Mouse (Mus musculus): Measurements from ENCODE around the gene Cdk4. TPM values are rescaled to one million over a fixed set of nuclear protein-coding genes. Genes with fewer than 3 reads are reported as not detected.
A peak's percentile ranks its signal among the peaks of the same experiment; 100 is the strongest.

The Cdk4 gene
- polyA plus RNA-seq, 1 experiment from 2014 or later: 1,113 TPM

DNA sequence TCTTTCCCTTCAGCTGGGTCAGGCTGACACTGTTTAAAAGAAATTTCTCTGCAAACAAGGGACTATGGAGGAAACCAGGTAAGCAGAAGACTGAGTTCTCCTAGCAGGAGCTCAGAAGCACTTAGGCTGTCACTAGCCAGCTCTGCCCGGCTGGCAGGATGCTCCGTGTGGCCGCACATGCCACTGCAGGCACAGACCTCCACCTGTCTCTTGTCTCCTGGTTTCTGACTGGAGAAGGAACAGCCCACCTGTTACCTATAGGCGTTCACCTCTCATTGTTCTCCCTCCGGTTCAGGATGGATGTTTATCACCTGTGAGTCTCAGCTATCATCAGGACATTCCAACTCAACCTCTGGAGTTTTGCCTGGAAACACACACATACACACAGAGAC, 20.6 kb downstream of the Cdk4 start:
- H3K9me3 ChIP-seq (replicated peaks; ENCODE audit: low read length): no peaks in the 10 kb centered on the region
- DNase-seq (ENCODE audit: low spot score) (no peak), ATAC-seq (replicated peaks; ENCODE audit: low FRiP score, low read depth) (no peak)
- no peak for TF ChIP-seq CTCF (IDR thresholded peaks at IDR 0.05; ENCODE audit: low read depth)
- 40% methylated on average over 5 of the region's 5 CpGs for WGBS
- H3K4me1 ChIP-seq (replicated peaks; ENCODE audit: insufficient read depth, low read length): peaks cover 23% of the 10 kb centered on the region
- no peak overlapping the region for H3K4me3 ChIP-seq (replicated peaks; ENCODE audit: low read depth, low read length)
- H3K27ac ChIP-seq: no peak overlapping the region
- no peaks in the 10 kb centered on the region for H3K36me3 ChIP-seq (ENCODE audit: insufficient read depth, low read length)
- H3K4me2 ChIP-seq (ENCODE audit: low read length): no peak overlapping the region
- H3K9ac ChIP-seq (ENCODE audit: low read depth, low read length): no peak overlapping the region
- H3K27me3 ChIP-seq (ENCODE audit: insufficient read depth, low read length): peaks cover 36% of the 10 kb centered on the region

DNA sequence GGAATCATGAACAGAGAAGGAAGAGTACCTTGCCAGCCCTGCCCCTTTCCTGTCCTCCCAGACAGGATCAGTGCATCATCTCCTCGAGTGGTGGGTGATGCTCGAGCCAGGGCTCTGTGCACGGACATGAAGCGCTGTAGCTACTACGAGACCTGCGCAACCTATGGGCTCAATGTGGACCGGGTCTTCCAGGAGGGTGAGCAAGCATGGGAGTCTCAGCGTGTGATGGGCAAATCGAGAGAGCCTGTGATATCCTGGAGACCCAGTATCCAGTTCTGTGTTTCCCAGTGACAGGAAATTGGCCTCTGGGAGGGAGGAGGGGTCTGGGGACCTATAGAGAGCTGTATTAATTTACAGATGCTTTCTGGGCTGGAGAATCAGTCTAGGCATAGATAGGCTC, 21.7 kb downstream of the Cdk4 start:
- WGBS: 81% methylated on average over 9 of the region's 9 CpGs
- H3K9ac ChIP-seq (ENCODE audit: low read depth, low read length): no peak overlapping the region
- no peaks in the 10 kb centered on the region for H3K36me3 ChIP-seq (ENCODE audit: insufficient read depth, low read length)
- DNase-seq (ENCODE audit: low spot score) (no peak), ATAC-seq (replicated peaks; ENCODE audit: low FRiP score, low read depth) (no peak)
- H3K9me3 ChIP-seq (replicated peaks; ENCODE audit: low read length): no peaks in the 10 kb centered on the region
- H3K4me2 ChIP-seq (ENCODE audit: low read length): no peak overlapping the region
- peaks cover 31% of the 10 kb centered on the region for H3K27me3 ChIP-seq (ENCODE audit: insufficient read depth, low read length)
- H3K4me1 ChIP-seq (replicated peaks; ENCODE audit: insufficient read depth, low read length): peaks cover 11% of the 10 kb centered on the region
- no peak overlapping the region for H3K27ac ChIP-seq
- TF ChIP-seq CTCF (IDR thresholded peaks at IDR 0.05; ENCODE audit: low read depth): no peak
- no peak overlapping the region for H3K4me3 ChIP-seq (replicated peaks; ENCODE audit: low read depth, low read length)

DNA sequence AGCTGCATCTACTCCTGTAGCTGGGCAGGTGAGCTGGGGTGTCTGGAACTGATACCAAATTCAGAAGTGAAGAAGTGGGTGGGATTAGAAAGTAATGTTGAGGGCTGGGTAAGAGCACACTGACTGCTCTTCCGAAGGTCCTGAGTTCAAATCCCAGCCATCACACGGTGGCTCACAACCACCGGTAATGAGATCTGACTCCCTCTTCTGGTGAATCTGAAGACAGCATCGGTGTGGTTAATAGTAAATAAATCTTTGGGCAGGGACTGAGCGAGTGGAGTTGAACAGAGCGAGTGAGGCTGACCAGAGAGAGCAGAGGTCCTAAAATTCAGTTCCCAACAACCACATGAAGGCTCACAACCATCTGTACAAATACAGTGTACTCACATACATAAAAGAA, 22.3 kb downstream of the Cdk4 start:
- DNase-seq (ENCODE audit: low spot score): no peak
- ATAC-seq (replicated peaks; ENCODE audit: low FRiP score, low read depth): no peak

DNA sequence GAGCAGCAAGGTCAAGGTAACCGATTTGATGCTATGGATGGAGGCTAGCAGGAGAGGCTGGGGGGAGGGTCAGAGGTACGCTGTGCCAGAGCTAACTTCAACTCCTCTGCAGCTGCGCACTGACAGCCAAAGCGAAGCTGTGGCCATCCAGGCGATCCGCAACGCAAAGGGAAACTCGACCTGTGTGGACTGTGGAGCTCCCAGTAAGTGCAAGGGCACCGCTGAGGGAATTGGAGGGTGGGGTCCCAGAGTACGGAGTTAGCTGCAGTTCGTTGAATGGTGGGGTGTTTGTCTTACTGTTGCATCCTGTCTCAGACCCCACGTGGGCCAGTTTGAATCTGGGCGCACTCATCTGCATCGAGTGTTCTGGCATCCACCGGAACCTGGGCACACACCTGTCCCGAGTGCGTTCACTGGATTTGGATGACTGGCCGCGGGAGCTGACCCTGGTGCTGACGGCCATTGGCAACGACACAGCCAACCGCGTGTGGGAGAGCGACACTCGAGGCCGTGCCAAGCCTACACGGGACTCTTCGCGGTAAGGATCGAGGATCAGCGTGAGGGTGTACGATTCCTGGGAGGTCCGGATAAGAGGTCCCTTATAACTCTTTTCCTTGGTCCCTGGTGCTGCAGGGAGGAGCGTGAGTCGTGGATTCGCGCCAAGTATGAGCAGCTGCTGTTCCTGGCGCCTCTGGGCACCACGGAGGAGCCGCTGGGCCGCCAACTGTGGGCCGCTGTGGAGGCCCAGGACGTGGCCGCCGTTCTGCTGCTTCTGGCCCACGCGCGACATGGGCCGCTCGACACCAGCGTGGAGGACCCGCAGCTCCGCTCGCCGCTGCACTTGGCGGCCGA, 27.5 kb downstream of the Cdk4 start:
- H3K9ac ChIP-seq (ENCODE audit: low read depth, low read length): no peak overlapping the region
- H3K36me3 ChIP-seq (ENCODE audit: insufficient read depth, low read length): 0 out of 2 replicates have a peak, but pooled peaks cover 2% of the 10 kb centered on the region
- H3K27me3 ChIP-seq (ENCODE audit: insufficient read depth, low read length): peaks cover 32% of the 10 kb centered on the region
- 8% methylated on average over 57 of the region's 57 CpGs for WGBS
- TF ChIP-seq CTCF (IDR thresholded peaks at IDR 0.05; ENCODE audit: low read depth): no peak
- peak overlapping the region; percentile 42 for H3K4me2 ChIP-seq (ENCODE audit: low read length)
- peaks cover 16% of the 10 kb centered on the region for H3K4me1 ChIP-seq (replicated peaks; ENCODE audit: insufficient read depth, low read length)
- H3K4me3 ChIP-seq (replicated peaks; ENCODE audit: low read depth, low read length): peak overlapping the region; percentile 13; the same call in 1 of the 2 replicates
- ATAC-seq (replicated peaks; ENCODE audit: low FRiP score, low read depth) (peak; percentile 19; the same call in 1 of the 2 replicates), DNase-seq (ENCODE audit: low spot score) (peak; percentile 61)
- no peaks in the 10 kb centered on the region for H3K9me3 ChIP-seq (replicated peaks; ENCODE audit: low read length)
- no peak overlapping the region for H3K27ac ChIP-seq

More for the DNA sequence above, 22.3 kb downstream of the Cdk4 start:
- peak; percentile 31 for TF ChIP-seq CTCF (IDR thresholded peaks at IDR 0.05; ENCODE audit: low read depth)
- no peaks in the 10 kb centered on the region for H3K9me3 ChIP-seq (replicated peaks; ENCODE audit: low read length)
- peaks cover 13% of the 10 kb centered on the region for H3K4me1 ChIP-seq (replicated peaks; ENCODE audit: insufficient read depth, low read length)
- 68% methylated on average over 6 of the region's 6 CpGs for WGBS
- H3K4me3 ChIP-seq (replicated peaks; ENCODE audit: low read depth, low read length): no peak overlapping the region
- peaks cover 31% of the 10 kb centered on the region for H3K27me3 ChIP-seq (ENCODE audit: insufficient read depth, low read length)
- no peak overlapping the region for H3K27ac ChIP-seq
- H3K36me3 ChIP-seq (ENCODE audit: insufficient read depth, low read length): no peaks in the 10 kb centered on the region
- H3K4me2 ChIP-seq (ENCODE audit: low read length): no peak overlapping the region
- H3K9ac ChIP-seq (ENCODE audit: low read depth, low read length): no peak overlapping the region

DNA sequence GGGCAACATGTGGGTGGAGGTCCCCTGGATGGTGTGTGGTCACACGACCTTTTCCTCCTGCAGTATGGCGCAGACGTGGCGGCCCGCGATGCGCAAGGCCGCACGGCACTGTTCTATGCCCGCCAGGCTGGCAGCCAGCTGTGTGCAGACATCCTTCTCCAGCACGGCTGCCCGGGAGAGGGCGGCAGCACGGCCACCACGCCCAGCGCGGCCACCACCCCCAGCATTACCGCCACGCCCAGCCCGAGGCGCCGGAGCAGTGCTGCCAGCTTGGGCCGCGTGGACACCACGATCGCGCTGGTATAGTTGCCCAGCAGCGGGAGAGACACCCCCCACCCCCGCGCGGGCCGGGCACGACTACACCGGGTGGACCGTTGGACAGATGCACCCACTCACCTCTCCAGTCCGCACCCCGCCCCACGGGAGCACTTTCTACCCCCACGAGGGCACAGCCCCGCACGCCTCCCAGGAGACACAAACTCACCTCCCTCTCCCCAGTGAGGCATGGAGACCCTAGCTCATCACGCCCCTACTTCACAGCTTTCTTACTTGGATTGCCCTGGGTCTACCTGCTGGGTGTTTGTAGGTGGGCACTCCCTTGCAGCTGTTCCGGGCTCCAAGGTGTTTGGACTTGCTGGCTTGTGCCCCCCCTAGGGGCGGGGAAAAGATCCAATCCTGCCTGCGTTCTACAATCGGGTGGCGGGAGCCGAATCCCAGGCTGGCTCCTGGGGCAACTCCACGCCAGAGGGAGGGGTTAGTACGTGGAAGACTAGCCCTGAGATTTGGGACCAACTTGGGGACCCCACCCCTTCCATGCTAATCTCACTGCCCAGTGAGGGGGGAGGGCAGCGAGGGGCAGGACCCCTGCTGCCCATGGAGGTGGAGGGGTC, 28.4 kb downstream of the Cdk4 start:
- Histone ChIP-seq H3K36me3 (ENCODE audit: insufficient read depth, low read length) (peaks cover 9% of the 10 kb centered on the region; the same call in 1 of the 2 replicates), H3K9ac (ENCODE audit: low read depth, low read length) (no peak overlapping the region), H3K9me3 (replicated peaks; ENCODE audit: low read length) (no peaks in the 10 kb centered on the region), H3K4me2 (ENCODE audit: low read length) (peak overlapping the region; percentile 42), H3K27me3 (ENCODE audit: insufficient read depth, low read length) (peaks cover 32% of the 10 kb centered on the region), H3K27ac (no peak overlapping the region), H3K4me1 (replicated peaks; ENCODE audit: insufficient read depth, low read length) (peaks cover 16% of the 10 kb centered on the region), H3K4me3 (replicated peaks; ENCODE audit: low read depth, low read length) (peak overlapping the region; percentile 13; the same call in 1 of the 2 replicates)
- TF ChIP-seq CTCF (IDR thresholded peaks at IDR 0.05; ENCODE audit: low read depth): 0 out of 2 replicates have a peak, but pooled peaks have one; percentile 2
- DNase-seq (ENCODE audit: low spot score) (no peak), ATAC-seq (replicated peaks; ENCODE audit: low FRiP score, low read depth) (peak; percentile 22; the same call in 1 of the 2 replicates)
- 10% methylated on average over 51 of the region's 51 CpGs for WGBS

DNA sequence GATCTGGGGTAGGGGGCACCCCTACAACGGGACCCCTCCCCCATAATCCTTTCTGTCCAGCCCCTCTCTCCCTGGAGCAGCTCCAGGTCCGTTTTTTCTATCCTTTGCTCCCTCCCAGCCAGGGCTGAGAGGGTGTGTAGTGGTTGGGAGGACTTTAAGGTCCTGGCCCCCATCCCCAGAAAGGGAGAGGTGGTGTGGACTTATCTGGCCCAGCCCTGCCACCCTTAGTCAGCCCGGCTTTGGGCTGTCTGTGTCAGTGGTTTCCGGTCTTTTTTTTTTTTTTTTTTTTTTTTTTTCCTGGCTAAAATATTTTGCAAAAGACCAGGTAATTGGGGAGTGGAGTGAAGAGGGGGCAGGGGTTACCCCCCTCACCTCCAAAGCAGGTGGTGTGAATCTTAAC, 29.4 kb downstream of the Cdk4 start:
- peaks cover 15% of the 10 kb centered on the region; the same call in 1 of the 2 replicates for H3K36me3 ChIP-seq (ENCODE audit: insufficient read depth, low read length)
- no peak overlapping the region for H3K27ac ChIP-seq
- no peak overlapping the region for H3K9ac ChIP-seq (ENCODE audit: low read depth, low read length)
- H3K4me2 ChIP-seq (ENCODE audit: low read length): no peak overlapping the region
- DNase-seq (ENCODE audit: low spot score) (no peak), ATAC-seq (replicated peaks; ENCODE audit: low FRiP score, low read depth) (no peak)
- 59% methylated on average over 4 of the region's 4 CpGs for WGBS
- H3K9me3 ChIP-seq (replicated peaks; ENCODE audit: low read length): no peaks in the 10 kb centered on the region
- no peak for TF ChIP-seq CTCF (IDR thresholded peaks at IDR 0.05; ENCODE audit: low read depth)
- no peak overlapping the region for H3K4me3 ChIP-seq (replicated peaks; ENCODE audit: low read depth, low read length)
- H3K4me1 ChIP-seq (replicated peaks; ENCODE audit: insufficient read depth, low read length): peaks cover 16% of the 10 kb centered on the region
- H3K27me3 ChIP-seq (ENCODE audit: insufficient read depth, low read length): peaks cover 32% of the 10 kb centered on the region

Data from kidney, postnatal 0 days (tissue).